Mouse (Mus musculus): Measurements from ENCODE around the gene Fat2. TPM values are rescaled to one million over a fixed set of nuclear protein-coding genes. Genes with fewer than 3 reads are reported as not detected.

The Fat2 gene
- polyA plus RNA-seq (2012; rRNA removed), result 0.08 and 0.12 TPM in 2 replicates

DNA sequence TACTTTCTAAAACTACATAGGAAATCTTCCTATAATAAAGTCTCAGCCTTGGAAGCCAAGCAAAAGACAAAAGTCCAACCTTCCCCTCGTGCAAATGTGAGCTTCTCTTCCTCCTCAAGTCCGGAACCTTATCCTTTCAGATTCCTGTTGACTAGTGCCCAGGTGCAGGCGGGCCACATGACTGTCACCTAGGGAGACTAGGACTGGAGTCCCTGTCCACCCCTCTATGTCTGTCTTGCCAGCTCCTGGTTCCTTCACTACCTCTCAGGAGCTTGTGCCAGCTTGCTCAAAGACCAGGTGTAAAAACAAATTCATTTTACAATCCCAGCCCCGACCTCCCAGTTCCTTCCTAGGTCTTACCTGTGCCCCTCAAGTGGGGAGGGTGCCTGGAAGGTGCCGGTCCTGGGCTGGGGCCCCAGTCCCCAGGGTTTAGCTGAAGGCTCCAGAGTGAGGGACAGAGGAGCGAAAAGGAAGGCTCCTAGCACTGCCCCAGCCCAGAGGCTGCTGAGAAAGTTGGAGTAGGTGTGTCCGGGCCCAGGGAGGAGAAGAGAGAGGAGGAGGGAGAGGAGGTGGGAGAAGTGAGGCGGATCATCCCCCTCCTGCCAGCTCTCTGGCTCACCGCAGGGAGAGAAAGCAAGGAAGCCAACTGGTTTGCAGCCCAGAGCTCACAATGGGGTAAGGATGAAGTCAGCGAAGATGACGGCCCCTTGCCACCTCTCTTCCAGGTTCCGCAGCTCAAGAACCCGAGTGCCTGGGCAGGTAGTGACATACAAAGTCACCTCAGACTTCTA, at the start of gene Fat2:
TSS of gene Fat2 (minus strand) at position 464 of the 791 bp plus-strand sequence.

DNA sequence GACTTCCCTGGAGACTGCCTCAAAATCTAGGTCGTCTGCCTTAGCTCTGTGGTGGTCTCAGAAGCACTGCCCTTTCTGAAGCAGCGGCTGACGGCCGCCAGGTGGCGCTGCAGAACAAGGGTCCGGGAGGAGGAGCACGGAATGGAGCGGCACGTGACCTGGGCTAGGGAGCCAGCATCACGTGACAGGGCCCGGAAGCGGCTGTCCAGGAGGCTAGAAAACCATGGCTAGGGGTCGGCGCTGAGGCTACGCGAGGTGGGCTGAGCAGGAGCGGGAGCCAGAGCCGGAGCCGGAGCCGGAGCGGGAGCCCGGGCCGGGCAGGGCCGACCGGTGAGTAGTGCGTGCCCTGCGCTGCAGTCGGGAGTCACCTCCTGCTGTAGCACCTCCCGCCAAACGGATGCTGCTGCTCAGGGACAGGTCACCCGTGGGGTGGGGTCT, 132.2 kb downstream of the Fat2 start, which contains the start of gene Slc36a1:
TSS of gene Slc36a1 (plus strand) at position 192 of the 438 bp plus-strand sequence.

Other genes with a start within 250 kb of the Fat2 start
- 311 and 362 TPM in 2 replicates for gene Gm2a, start 238.4 kb downstream of the Fat2 start, polyA plus RNA-seq (2012; rRNA removed)
- 1.9 and 2.1 TPM in 2 replicates for gene Slc36a3, start 184.9 kb downstream of the Fat2 start, polyA plus RNA-seq (2012; rRNA removed)
- 25.4 and 26.3 TPM in 2 replicates for gene Slc36a2, start 151.5 kb downstream of the Fat2 start, polyA plus RNA-seq (2012; rRNA removed)
- gene Slc36a1, start 132.2 kb downstream of the Fat2 start, polyA plus RNA-seq (2012; rRNA removed), result 21.3 and 24.3 TPM in 2 replicates
- gene Sparc, start 86.6 kb upstream of the Fat2 start, polyA plus RNA-seq (2012; rRNA removed), result 2,690 and 3,888 TPM in 2 replicates
- 481 and 593 TPM in 2 replicates for gene Atox1, start 124.7 kb upstream of the Fat2 start, polyA plus RNA-seq (2012; rRNA removed)
- 35.6 and 36.0 TPM in 2 replicates for gene G3bp1, start 133.1 kb upstream of the Fat2 start, polyA plus RNA-seq (2012; rRNA removed)